Mouse (Mus musculus): ENCODE data around the gene Pde6h.

Pde6h gene

GRCm38 (mm10) chr6:136912751-136913265 is 10.8 kb upstream of the Pde6h start:
- no peak for DNase-seq (ENCODE audit: low read depth)

DNA sequence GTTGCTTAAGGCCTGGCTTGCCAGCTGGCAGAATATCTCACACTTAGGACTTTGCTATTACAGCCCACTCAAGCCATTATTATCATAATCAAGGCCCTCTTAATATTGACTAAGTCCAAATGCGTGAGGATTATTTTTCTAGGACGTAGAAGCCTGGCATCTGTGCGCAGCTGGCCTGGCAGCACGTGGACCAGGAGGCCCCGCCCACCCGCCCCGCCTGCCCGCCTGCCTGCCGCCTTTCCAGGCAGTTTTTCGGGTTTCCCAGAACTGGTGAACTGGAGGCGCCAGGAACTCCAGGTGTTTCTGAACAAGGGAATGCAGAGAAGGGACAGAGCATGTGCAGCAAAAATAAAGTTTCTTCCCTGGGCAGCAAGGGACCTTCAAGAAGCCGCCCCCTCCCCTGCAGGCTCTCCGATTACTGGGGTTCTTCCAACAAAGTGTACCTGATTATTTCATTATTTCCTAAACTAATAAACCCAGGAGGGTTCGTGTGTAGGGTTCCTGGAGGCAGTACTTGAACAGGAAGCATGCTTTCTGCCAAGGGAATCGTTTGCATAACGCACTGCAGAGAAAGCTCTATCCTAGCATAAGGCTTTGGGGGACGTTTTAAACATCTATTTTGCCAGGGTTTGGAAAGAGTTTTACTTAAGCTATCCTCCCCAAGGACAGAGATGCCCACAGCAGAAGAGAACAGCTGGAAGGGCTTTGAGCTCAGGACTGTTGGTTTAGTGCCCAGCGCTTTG is 10.1 kb upstream of the Pde6h start:
- no peak for DNase-seq (ENCODE audit: low read depth)

GRCm38 (mm10) chr6:136914234-136914633 is 9.4 kb upstream of the Pde6h start:
- DNase-seq (ENCODE audit: low read depth) = no peak

GRCm38 (mm10) chr6:136915721-136916395 is 7.8 kb upstream of the Pde6h start:
- DNase-seq (ENCODE audit: low read depth) = no peak

DNA sequence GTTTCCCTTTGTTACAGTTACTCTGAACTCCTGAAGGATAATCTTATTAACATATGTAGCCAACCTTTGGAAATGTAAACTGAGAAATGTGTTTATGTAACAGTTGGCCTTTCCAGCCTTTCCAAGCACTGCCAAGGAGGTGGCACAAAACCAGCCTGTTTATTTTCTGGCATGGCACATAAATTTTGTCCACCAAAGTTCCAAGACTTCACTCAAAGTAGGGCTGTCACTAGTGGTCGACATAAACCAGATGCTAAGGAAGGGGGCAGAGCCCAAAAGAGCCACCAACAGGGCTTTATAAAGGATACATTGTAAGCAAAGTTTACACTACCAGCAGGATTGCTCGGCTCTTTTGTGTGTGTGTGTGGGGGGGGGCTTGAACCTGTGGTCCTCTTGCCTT is 5.7 kb upstream of the Pde6h start:
- no peak for DNase-seq (ENCODE audit: low read depth)

- no peak for DNase-seq (ENCODE audit: low read depth)
Observed at GRCm38 (mm10) chr6:136920320-136921257, 3.0 kb upstream of the Pde6h start.

- no peak for DNase-seq (ENCODE audit: low read depth)
Observed at GRCm38 (mm10) chr6:136921601-136922000, 2.0 kb upstream of the Pde6h start.

DNA sequence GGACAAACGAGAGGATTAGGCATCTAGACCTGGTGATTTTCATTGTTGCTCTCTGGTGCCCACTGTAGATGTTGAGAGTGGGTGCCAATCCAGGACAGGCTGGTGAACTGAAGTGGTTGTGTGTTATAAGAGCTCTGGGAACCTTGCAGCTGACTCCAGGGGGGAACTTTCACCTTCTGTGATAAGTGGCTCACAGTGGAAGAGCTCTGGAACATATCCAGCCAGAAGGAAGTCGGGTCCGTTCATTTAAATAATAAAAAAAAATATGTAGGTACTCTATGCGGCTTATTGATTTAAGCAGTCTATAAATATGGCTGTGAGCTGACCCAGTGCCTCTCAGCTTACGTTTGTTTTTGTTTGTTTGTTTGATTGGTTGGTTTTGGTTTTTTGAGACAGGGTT is 1.6 kb upstream of the Pde6h start, which contains the start of gene Erp27:
Erp27 (minus strand) TSS at position 101 of the 400 bp plus-strand sequence.
- no peak for DNase-seq (ENCODE audit: low read depth)

DNA sequence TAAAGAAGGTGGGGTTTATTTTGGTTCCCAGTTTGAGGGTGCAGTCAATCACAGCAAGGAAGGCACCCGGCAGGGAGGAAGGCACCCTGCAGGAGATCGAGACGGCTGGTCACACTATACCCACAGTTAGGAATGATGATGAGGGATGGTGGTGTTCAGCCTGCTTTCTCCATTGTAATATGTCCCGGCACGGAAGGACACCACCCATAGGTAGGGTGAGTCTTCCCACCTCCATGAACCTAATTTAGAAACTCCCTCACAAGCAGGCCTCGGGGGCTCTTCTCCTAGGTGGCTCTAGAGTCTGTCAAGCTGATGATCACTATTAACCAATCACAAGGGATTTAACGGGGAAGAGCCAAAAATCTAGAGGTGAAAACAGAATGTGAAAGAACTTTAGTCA is 761 bp upstream of the Pde6h start:
- DNase-seq (ENCODE audit: low read depth) = no peak

GRCm38 (mm10) chr6:136925049-136925448 is 1.4 kb downstream of the Pde6h start:
- DNase-seq (ENCODE audit: low read depth) = no peak

GRCm38 (mm10) chr6:136927626-136928025 is 4.0 kb downstream of the Pde6h start:
- DNase-seq (ENCODE audit: low read depth) = no peak

GRCm38 (mm10) chr6:136930677-136931076 is 7.0 kb downstream of the Pde6h start:
- no peak for DNase-seq (ENCODE audit: low read depth)

DNA sequence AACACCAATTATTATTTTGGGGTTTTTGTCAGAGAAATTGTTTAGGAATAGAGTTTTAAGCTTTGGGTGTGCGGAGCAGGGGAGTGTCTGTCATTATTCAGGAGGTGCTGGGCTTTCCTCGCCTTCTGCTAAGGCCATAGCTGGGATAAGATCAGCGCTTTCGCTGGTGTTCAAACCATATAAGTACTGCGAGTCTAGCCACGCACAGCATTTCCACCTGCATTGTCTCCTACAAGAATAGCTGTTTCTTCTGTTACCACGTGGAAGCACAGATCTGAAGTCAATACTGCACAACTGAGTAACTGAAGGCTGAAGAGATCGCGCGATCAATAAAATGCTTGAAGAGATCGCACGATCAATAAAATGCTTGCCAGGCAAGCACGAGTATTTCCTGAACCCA is 7.6 kb downstream of the Pde6h start:
- no peak for DNase-seq (ENCODE audit: low read depth)

GRCm38 (mm10) chr6:136934068-136934467 is 10.4 kb downstream of the Pde6h start:
- no peak for DNase-seq (ENCODE audit: low read depth)

DNA sequence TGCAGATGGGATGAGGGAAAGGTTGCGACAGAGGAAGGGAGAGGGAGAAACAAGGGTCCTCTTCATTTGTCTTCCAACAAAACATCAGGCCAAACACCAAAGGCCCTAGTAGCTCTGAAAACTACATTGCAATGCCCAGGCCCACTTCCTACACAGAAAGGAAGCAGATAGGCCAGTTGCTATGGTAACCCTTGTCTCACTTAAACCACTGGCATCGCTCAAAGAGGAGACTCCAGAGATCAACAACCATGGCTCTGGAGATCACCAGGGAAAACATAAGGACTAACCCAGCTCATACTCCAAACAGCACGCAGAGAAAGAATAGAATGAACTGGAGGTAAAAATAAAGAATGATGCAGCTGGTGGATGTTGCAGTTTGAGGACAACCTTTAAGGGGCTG is 11.6 kb downstream of the Pde6h start:
- no peak for DNase-seq (ENCODE audit: low read depth)

GRCm38 (mm10) chr6:136936361-136936760 is 12.7 kb downstream of the Pde6h start:
- no peak for DNase-seq (ENCODE audit: low read depth)

DNA sequence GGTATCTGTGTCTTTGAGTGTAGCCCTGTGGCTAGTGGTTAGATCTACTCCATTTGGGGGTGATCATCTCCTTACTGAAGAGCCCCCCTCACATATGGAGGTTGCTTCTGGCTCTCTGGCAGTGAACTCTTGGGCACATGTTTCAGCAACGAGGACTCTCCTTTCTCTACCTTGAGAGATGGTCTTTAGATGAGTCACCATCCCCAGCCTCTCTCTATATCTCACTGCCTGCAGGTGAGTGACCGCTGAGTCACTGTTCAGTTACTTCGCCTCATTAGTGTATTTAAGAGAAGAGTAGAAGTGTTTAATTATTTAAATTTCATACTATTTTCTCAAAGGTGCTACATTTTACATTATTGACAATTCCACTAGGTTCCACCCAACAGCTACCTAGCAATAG is 13.5 kb downstream of the Pde6h start:
- no peak for DNase-seq (ENCODE audit: low read depth)

GRCm38 (mm10) chr6:136938331-136939126 is 14.9 kb downstream of the Pde6h start:
- DNase-seq (ENCODE audit: low read depth) = no peak

- no peak for DNase-seq (ENCODE audit: low read depth)
Observed at GRCm38 (mm10) chr6:136939326-136940187, 15.9 kb downstream of the Pde6h start.

GRCm38 (mm10) chr6:136940188-136940960 is 16.7 kb downstream of the Pde6h start:
- no peak for DNase-seq (ENCODE audit: low read depth)
